Mouse (Mus musculus): Measurements from ENCODE around the gene Got1.

DNA sequence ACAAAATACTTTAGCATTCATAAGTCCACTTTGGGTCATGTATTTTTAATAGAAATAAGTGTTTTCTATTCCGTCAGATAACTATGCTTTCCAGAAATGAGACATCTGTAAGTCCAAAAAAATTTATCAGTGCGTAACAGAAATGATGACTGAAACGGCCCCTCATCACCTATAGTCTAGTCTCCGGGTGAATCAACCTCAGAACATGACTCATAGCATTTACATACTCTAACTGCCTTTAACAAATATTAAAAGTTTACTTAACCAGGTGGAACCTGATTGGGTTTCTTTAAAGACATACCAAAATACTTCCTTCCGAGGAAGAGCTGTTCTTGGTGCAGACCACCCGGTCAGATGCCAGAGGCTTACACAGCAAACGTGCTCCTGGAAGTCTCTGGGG lies 6.1 kb downstream of the Got1 start:
- TF ChIP-seq CTCF (IDR thresholded peaks at IDR 0.05; ENCODE audit: low read depth, low read length) (no peak), GATA1 (IDR thresholded peaks at IDR 0.05; ENCODE audit: borderline replicate concordance, low read length) (no peak)
